In the genomic region with DNA sequence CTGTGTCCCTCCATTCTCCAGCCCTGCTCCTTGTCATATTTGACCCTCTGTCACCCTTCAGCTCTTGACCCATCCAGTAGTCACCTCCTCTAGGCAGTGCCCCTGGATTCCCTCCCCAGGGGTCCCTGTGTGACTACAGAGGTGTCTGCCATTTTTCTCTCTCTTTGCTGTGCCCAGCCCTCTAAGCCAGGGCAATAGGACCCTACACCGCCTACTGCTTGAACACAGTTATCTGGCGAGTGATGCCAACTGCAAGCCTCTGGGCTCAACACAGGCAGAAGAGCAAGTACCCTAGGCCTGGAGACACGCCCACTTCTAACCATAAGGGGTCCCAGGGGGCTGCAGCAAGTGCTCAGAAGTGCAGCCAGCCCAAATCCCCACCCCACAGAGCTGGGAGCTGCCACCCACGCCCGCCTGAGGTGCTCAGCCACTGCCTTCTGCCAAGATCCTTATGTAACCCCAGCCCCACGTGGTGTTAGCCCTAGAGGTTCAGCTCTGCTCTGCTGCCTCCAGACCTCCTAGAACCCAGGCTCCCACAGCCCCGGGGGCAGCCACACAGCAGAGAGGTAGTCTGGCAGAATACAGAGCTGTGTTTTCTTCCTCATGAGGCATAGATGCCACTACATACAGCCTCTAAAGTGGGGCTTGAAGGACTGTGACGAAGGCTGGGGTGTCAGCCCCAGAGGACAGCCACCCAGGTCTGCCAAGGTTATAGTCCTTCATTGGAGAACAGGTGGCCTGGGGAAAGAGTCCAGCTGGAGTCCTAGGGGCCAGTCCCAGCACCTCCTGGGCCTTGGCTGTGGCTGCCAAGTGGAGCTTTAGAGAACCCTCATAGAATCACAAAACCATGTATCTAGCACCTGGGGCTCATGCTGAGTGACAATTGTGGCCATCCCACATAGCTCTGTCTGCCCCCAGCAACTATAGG, we compare ENCODE assay signal across 10 mouse cellular contexts. TPM values are rescaled to one million over a fixed set of nuclear protein-coding genes. Genes with fewer than 3 reads are reported as not detected.
A peak's percentile ranks its signal among the peaks of the same experiment; 100 is the strongest.
DNase-seq lines count a peak whose midpoint lies in the region; ATAC-seq and TF ChIP-seq lines count a peak whose summit lies in the region.
"Had no signal": no experiment of that assay in that cellular context is flagged by ENCODE, and none has a peak within 500 bp of the region (broad histone marks: within the 10 kb centered on the region; RNA-seq: fewer than 3 reads in every experiment).

No protein-coding gene starts in this region.

- H3K9me3 ChIP-seq in hindbrain, embryonic 13.5 days = no peaks in the 10 kb centered on the region

- no peaks in the 10 kb centered on the region for H3K79me2 ChIP-seq in heart, adult 2 months (replicated peaks; ENCODE audit: control insufficient read depth, insufficient read depth, low read length)

- H3K36me3 ChIP-seq in heart, adult 2 months (ENCODE audit: control insufficient read depth, insufficient read depth, low read length) = no peaks in the 10 kb centered on the region
- H3K36me3 ChIP-seq in hindbrain, embryonic 13.5 days = no peaks in the 10 kb centered on the region

- no peak overlapping the region for H3K4me2 ChIP-seq in hindbrain, embryonic 13.5 days

- no peak for TF ChIP-seq POLR2A in heart, adult 2 months (IDR thresholded peaks at IDR 0.05; ENCODE audit: insufficient read depth, low read depth, low read length)

- ATAC-seq in megakaryocyte, adult 5-6 weeks (ENCODE audit: poor library complexity, severe bottlenecking) = no peak
- ATAC-seq in hindbrain, embryonic 13.5 days (ENCODE audit: low FRiP score) = no peak

- H3K27ac ChIP-seq in heart, adult 2 months = peak overlapping the region; percentile 72
- no peak overlapping the region for H3K27ac ChIP-seq in hindbrain, embryonic 13.5 days
- H3K27ac ChIP-seq: macrophage had no signal

- peak; percentile 59 to 85 for DNase-seq in adrenal gland, adult (ENCODE audit: inconsistent age in 2 of 2, low spot score in 1 of 2)
- no peak for DNase-seq in adrenal gland, postnatal 4 days (ENCODE audit: low spot score in 2 of 2)
- DNase-seq in ovary, postnatal 36 days (ENCODE audit: low spot score) = peak; percentile 47
- no peak for DNase-seq in ovary, adult 18-20 months (ENCODE audit: low spot score)
- peak; percentile 60 to 73 for DNase-seq in heart, adult 2 months
- peak; percentile 54 to 78 for DNase-seq in left cerebral cortex, postnatal 25 days (ENCODE audit: low spot score in 2 of 2)

- peaks cover 27% of the 10 kb centered on the region for H3K4me1 ChIP-seq in heart, adult 2 months (ENCODE audit: control insufficient read depth, insufficient read depth, low read length)
- H3K4me1 ChIP-seq in hindbrain, embryonic 13.5 days (replicated peaks) = peaks cover 6% of the 10 kb centered on the region; the same call in 1 of the 2 replicates

- H3K9ac ChIP-seq in heart, adult 2 months (ENCODE audit: low read depth, low read length) = no peak overlapping the region
- H3K9ac ChIP-seq in hindbrain, embryonic 13.5 days = no peak overlapping the region

- intact Hi-C loops in heart, adult 2 months (cut with DNase I) = no loop called here
- intact Hi-C loops in left cerebral cortex, postnatal 25 days (cut with DNase I) = no loop called here

- 0 out of 2 replicates have a peak, but pooled peaks have one; percentile 8 for TF ChIP-seq CTCF in heart, adult 2 months (IDR thresholded peaks at IDR 0.05)

- TF ChIP-seq EP300 in heart, adult 2 months (IDR thresholded peaks at IDR 0.05; ENCODE audit: insufficient read depth, low read depth, low read length) = 0 out of 2 replicates have a peak, but pooled peaks have one; percentile 42

- no peaks in the 10 kb centered on the region for H3K27me3 ChIP-seq in heart, adult 2 months (ENCODE audit: control insufficient read depth, insufficient read depth, low read length)
- no peaks in the 10 kb centered on the region for H3K27me3 ChIP-seq in hindbrain, embryonic 13.5 days

- H3K4me3 ChIP-seq in heart, adult 2 months = no peak overlapping the region
- H3K4me3 ChIP-seq in hindbrain, embryonic 13.5 days = no peak overlapping the region

- 61% methylated on average over 8 of the region's 8 CpGs for WGBS in heart, adult 2 months
- 64% methylated on average over 8 of the region's 8 CpGs for WGBS in hindbrain, embryonic 13.5 days

RNA-seq across cellular contexts. Expression of gene Sardh, which starts 35.9 kb away (rescaled TPM):
- total RNA-seq in adrenal gland, postnatal 4 days (2021) = 10 to 100 TPM; 33.3 to 44.3 TPM
- 1 to 10 TPM; 4.7 to 6.5 TPM for total RNA-seq in heart, adult 2 months (2021)
- 18.0 and 19.1 TPM in 2 replicates for polyA plus RNA-seq in heart, adult 2 months (2012; rRNA removed)
- 10 to 100 TPM in 1 of 2 experiments, 1 to 10 TPM in 1; 9.1 to 11.7 TPM for total RNA-seq in left cerebral cortex, postnatal 25 days (2021)
- total RNA-seq in megakaryocyte, adult 5-6 weeks (2015) = not detected in 2 replicates
- 2.0 TPM in 1 of 2 replicates, not detected in the other for total RNA-seq in megakaryocyte, adult 5-6 weeks (2017)
- polyA plus RNA-seq in hindbrain, embryonic 13.5 days (2015; fragmentation: Nextera tagmentation; extraction: Ambion mirVana) = 4.8 and 6.6 TPM in 2 replicates
- total RNA-seq: hematopoietic stem cell, adult 5-6 weeks had no signal

RNA-seq across cellular contexts. Expression of gene Dbh, which starts 47.2 kb away (rescaled TPM):
- total RNA-seq in adrenal gland, postnatal 4 days (2021) = 100 to 1,000 TPM; 515 to 549 TPM
- 1 to 10 TPM; 1.1 to 2.1 TPM for total RNA-seq in heart, adult 2 months (2021)
- polyA plus RNA-seq in heart, adult 2 months (2012; rRNA removed) = 7.7 and 9.4 TPM in 2 replicates
- under 1 TPM; 0.62 to 0.89 TPM for total RNA-seq in left cerebral cortex, postnatal 25 days (2021)
- not detected in 2 replicates for total RNA-seq in megakaryocyte, adult 5-6 weeks (2015)
- total RNA-seq in megakaryocyte, adult 5-6 weeks (2017) = not detected in 2 replicates
- polyA plus RNA-seq in hindbrain, embryonic 13.5 days (2015; fragmentation: Nextera tagmentation; extraction: Ambion mirVana) = 1.9 and 3.1 TPM in 2 replicates
- total RNA-seq: hematopoietic stem cell, adult 5-6 weeks had no signal
- polyA plus RNA-seq: macrophage had no signal

Comparison
In these comparisons a context has a peak if more than half of its experiments do, and no peak if none do; other contexts are left out.
1. DNase-seq: peak in adrenal gland, adult (2 of 2), ovary, postnatal 36 days (single experiment), heart, adult 2 months (2 of 2) and left cerebral cortex, postnatal 25 days (2 of 2); none in adrenal gland, postnatal 4 days (0 of 2) and ovary, adult 18-20 months (single experiment).
2. RNA of gene Dbh, which starts 47.2 kb away (total RNA-seq): 515 to 549 TPM in adrenal gland, postnatal 4 days; 1.1 to 2.1 TPM in heart, adult 2 months, 0.62 to 0.89 TPM in left cerebral cortex, postnatal 25 days and not detected in megakaryocyte, adult 5-6 weeks; every median in the first group is over 100 times any median in the second.